Mouse (Mus musculus): ENCODE results near the gene Vsir. TPM values are rescaled to one million over a fixed set of nuclear protein-coding genes. Genes with fewer than 3 reads are reported as not detected.

The Vsir gene
- total RNA-seq, 2 experiments from 2014 or later: 20.2 to 23.5 TPM

- DNase-seq (ENCODE audit: low spot score): peak; percentile 25
- intact Hi-C loops (cut with DNase I): loop anchor here (2.0 kb wide), 1 partner anchor 339 kb away; no protein-coding TSS in a partner anchor
These were observed 71.5 kb downstream of the Vsir start for GRCm38 (mm10) chr10:60418137-60418536.

GRCm38 (mm10) chr10:60419624-60420023, 73.0 kb downstream of the Vsir start:
- intact Hi-C loops (cut with DNase I): loop anchor here (2.0 kb wide), 1 partner anchor 337 kb away; no protein-coding TSS in a partner anchor
- DNase-seq (ENCODE audit: low spot score): no peak

Other genes starting within 250 kb of the Vsir start
- 10 to 100 TPM; 14.8 to 16.1 TPM for gene Spock2, start 240.6 kb upstream of the Vsir start, total RNA-seq (2021)
- gene Chst3, start 127.6 kb upstream of the Vsir start, total RNA-seq (2021): under 1 TPM; 0.84 to 0.99 TPM
- 1,000 to 10,000 TPM in 1 of 2 experiments, 100 to 1,000 TPM in 1; 984 to 1,036 TPM for gene Psap, start 69.2 kb upstream of the Vsir start, total RNA-seq (2021)
- gene Gm17455, start 52.9 kb downstream of the Vsir start, total RNA-seq (2021): not detected

Measured in heart, postnatal 25 days (tissue).